In genomic region chr10:69574190-69574663, GRCm38 (mm10) we compare ENCODE assay signal across 8 mouse cellular contexts.
DNase-seq lines count a peak whose midpoint lies in the region; ATAC-seq and TF ChIP-seq lines count a peak whose summit lies in the region.

No protein-coding gene starts in this region.

- no peak for TF ChIP-seq EP300 in heart, adult 2 months (IDR thresholded peaks at IDR 0.05; ENCODE audit: insufficient read depth, low read depth, low read length)

- no peaks in the 10 kb centered on the region for H3K79me2 ChIP-seq in heart, adult 2 months (replicated peaks; ENCODE audit: control insufficient read depth, insufficient read depth, low read length)

- DNase-seq in heart, adult 2 months = no peak
- peak; percentile 92 for DNase-seq in R1 (ENCODE audit: low read depth, low spot score)
- DNase-seq in gastrocnemius, adult 2 months = no peak
- DNase-seq in spleen, adult 18-20 months = no peak
- no peak for DNase-seq in layer of hippocampus, postnatal 25 days (ENCODE audit: extremely low spot score in 1 of 2, low spot score in 1 of 2)

- H3K9ac ChIP-seq in heart, embryonic 14.5 days (ENCODE audit: low read length) = no peak overlapping the region
- H3K9ac ChIP-seq in heart, adult 2 months (ENCODE audit: low read depth, low read length) = no peak overlapping the region
- H3K9ac ChIP-seq in embryonic facial prominence, embryonic 15.5 days = no peak overlapping the region
- H3K9ac ChIP-seq in limb, embryonic 15.5 days = no peak overlapping the region

- no peaks in the 10 kb centered on the region for H3K36me3 ChIP-seq in heart, embryonic 14.5 days (ENCODE audit: control insufficient read depth, insufficient read depth, low read length)
- H3K36me3 ChIP-seq in heart, adult 2 months (ENCODE audit: control insufficient read depth, insufficient read depth, low read length) = no peaks in the 10 kb centered on the region; the same call in 1 of the 2 replicates
- H3K36me3 ChIP-seq in embryonic facial prominence, embryonic 15.5 days = no peaks in the 10 kb centered on the region
- no peaks in the 10 kb centered on the region for H3K36me3 ChIP-seq in limb, embryonic 15.5 days

- H3K27ac ChIP-seq in heart, embryonic 14.5 days (replicated peaks in 1 of 2; ENCODE audit: control insufficient read depth in 1 of 2, insufficient read depth in 1 of 2, low read depth in 2 of 2, low read length in 2 of 2) = no peak overlapping the region
- H3K27ac ChIP-seq in heart, adult 2 months = no peak overlapping the region
- no peak overlapping the region for H3K27ac ChIP-seq in embryonic facial prominence, embryonic 15.5 days (replicated peaks)
- H3K27ac ChIP-seq in limb, embryonic 15.5 days = no peak overlapping the region
- no peak overlapping the region for H3K27ac ChIP-seq in gastrocnemius, adult 2 months

- TF ChIP-seq CTCF in heart, adult 2 months (IDR thresholded peaks at IDR 0.05) = no peak
- TF ChIP-seq CTCF in gastrocnemius, adult 2 months (IDR thresholded peaks at IDR 0.05) = no peak

- H3K4me3 ChIP-seq in heart, embryonic 14.5 days (ENCODE audit: control insufficient read depth in 1 of 2, insufficient read depth in 1 of 2, low read depth in 1 of 2, low read length in 2 of 2) = no peak overlapping the region
- H3K4me3 ChIP-seq in heart, adult 2 months = no peak overlapping the region
- H3K4me3 ChIP-seq in embryonic facial prominence, embryonic 15.5 days (replicated peaks) = no peak overlapping the region
- no peak overlapping the region for H3K4me3 ChIP-seq in limb, embryonic 15.5 days
- no peak overlapping the region for H3K4me3 ChIP-seq in gastrocnemius, adult 2 months

- peaks cover 36 to 72% of the 10 kb centered on the region in 2 experiments for H3K4me1 ChIP-seq in heart, embryonic 14.5 days (ENCODE audit: control insufficient read depth in 2 of 2, insufficient read depth in 2 of 2, low read length in 2 of 2)
- peaks cover 2% of the 10 kb centered on the region for H3K4me1 ChIP-seq in heart, adult 2 months (ENCODE audit: control insufficient read depth, insufficient read depth, low read length)
- H3K4me1 ChIP-seq in embryonic facial prominence, embryonic 15.5 days = peaks cover 32% of the 10 kb centered on the region
- peaks cover 33% of the 10 kb centered on the region for H3K4me1 ChIP-seq in limb, embryonic 15.5 days

- TF ChIP-seq POLR2A in heart, adult 2 months (IDR thresholded peaks at IDR 0.05; ENCODE audit: insufficient read depth, low read depth, low read length) = no peak

- no peaks in the 10 kb centered on the region for H3K27me3 ChIP-seq in heart, embryonic 14.5 days (ENCODE audit: control insufficient read depth, insufficient read depth, low read length)
- H3K27me3 ChIP-seq in heart, adult 2 months (ENCODE audit: control insufficient read depth, insufficient read depth, low read length) = no peaks in the 10 kb centered on the region; the same call in none of the 2 replicates
- H3K27me3 ChIP-seq in embryonic facial prominence, embryonic 15.5 days = peaks cover 7% of the 10 kb centered on the region; the same call in 1 of the 2 replicates
- peaks cover 8% of the 10 kb centered on the region for H3K27me3 ChIP-seq in limb, embryonic 15.5 days

- no peaks in the 10 kb centered on the region for H3K9me3 ChIP-seq in heart, embryonic 14.5 days (ENCODE audit: control insufficient read depth, low read length)
- H3K9me3 ChIP-seq in embryonic facial prominence, embryonic 15.5 days (replicated peaks) = no peaks in the 10 kb centered on the region
- no peaks in the 10 kb centered on the region for H3K9me3 ChIP-seq in limb, embryonic 15.5 days

- peak overlapping the region; percentile 45 for H3K4me2 ChIP-seq in heart, embryonic 14.5 days (ENCODE audit: low read length)
- peak overlapping the region; percentile 19 for H3K4me2 ChIP-seq in embryonic facial prominence, embryonic 15.5 days (replicated peaks)
- peak overlapping the region; percentile 33 for H3K4me2 ChIP-seq in limb, embryonic 15.5 days

- intact Hi-C loops in heart, adult 2 months (cut with DNase I) = loop anchor here (5.0 kb wide), 1 partner anchor 37 kb away; no protein-coding TSS in a partner anchor
- intact Hi-C loops in gastrocnemius, adult 2 months (cut with DNase I) = no loop called here

- no peak for ATAC-seq in heart, embryonic 14.5 days (ENCODE audit: insufficient number of reproducible peaks, insufficient read depth, low FRiP score, low read depth)
- no peak for ATAC-seq in embryonic facial prominence, embryonic 15.5 days (ENCODE audit: insufficient number of reproducible peaks, low FRiP score, low TSS enrichment, low read depth)
- ATAC-seq in limb, embryonic 15.5 days (ENCODE audit: insufficient number of reproducible peaks, low FRiP score, low TSS enrichment, low read depth) = no peak

- WGBS in heart, embryonic 14.5 days = 7% methylated on average over 11 of the region's 11 CpGs
- WGBS in heart, adult 2 months = 34% methylated on average over 11 of the region's 11 CpGs
- 11% methylated on average over 11 of the region's 11 CpGs for WGBS in embryonic facial prominence, embryonic 15.5 days
- 10% methylated on average over 11 of the region's 11 CpGs for WGBS in limb, embryonic 15.5 days
